Comparison of ENCODE assay signal across 21 mouse cellular contexts in genomic region chr3:127163749-127164148, GRCm38 (mm10).
A peak's percentile ranks its signal among the peaks of the same experiment; 100 is the strongest.
DNase-seq lines count a peak whose midpoint lies in the region; ATAC-seq and TF ChIP-seq lines count a peak whose summit lies in the region.
"Had no signal": no experiment of that assay in that cellular context is flagged by ENCODE, and none has a peak within 500 bp of the region (broad histone marks: within the 10 kb centered on the region; RNA-seq: fewer than 3 reads in every experiment).

No protein-coding gene starts in this region.

- H3K4me1 ChIP-seq in cortical plate, adult 2 months (ENCODE audit: control insufficient read depth, insufficient read depth, low read length), result peaks cover 4% of the 10 kb centered on the region; the same call in 1 of the 2 replicates

- peak overlapping the region; percentile 96 for H3K27ac ChIP-seq in left cerebral cortex, adult 2 months
- H3K27ac ChIP-seq in cortical plate, adult 2 months (ENCODE audit: insufficient read depth, low read length), result peak overlapping the region; percentile 2; the same call in 1 of the 2 replicates
- H3K27ac ChIP-seq: embryonic facial prominence, embryonic 12.5 days; forebrain, embryonic 15.5 days; heart, embryonic 10.5 days; hindbrain, embryonic 12.5 days; hindbrain, postnatal 0 days had no signal

- H3K4me3 ChIP-seq in left cerebral cortex, adult 2 months, result no peak overlapping the region
- no peak overlapping the region for H3K4me3 ChIP-seq in cortical plate, adult 2 months (ENCODE audit: insufficient read depth, low read length)
- H3K4me3 ChIP-seq: embryonic facial prominence, embryonic 12.5 days; forebrain, embryonic 15.5 days; heart, embryonic 10.5 days; hindbrain, embryonic 12.5 days had no signal

- DNase-seq in cerebellum, postnatal 14 days, result no peak
- DNase-seq in left cerebral cortex, adult 2 months (ENCODE audit: extremely low spot score in 1 of 2, low spot score in 2 of 2), result no peak
- DNase-seq in left cerebral cortex, adult 11 months (ENCODE audit: low spot score), result no peak
- DNase-seq in cerebellum, adult 9-10 months, result peak; percentile 74
- DNase-seq in ovary, postnatal 36 days (ENCODE audit: low spot score), result no peak
- DNase-seq in frontal cortex, adult 2 months (ENCODE audit: extremely low spot score in 1 of 2, low spot score in 1 of 2), result no peak
- DNase-seq: adrenal gland, postnatal 10 days; B cell, adult 2 months; gastrocnemius, postnatal 10 days; heart, adult 18-20 months; heart, postnatal 10 days; heart, postnatal 4 days; kidney, adult 11 months had no signal

- TF ChIP-seq POLR2A in cortical plate, adult 2 months (IDR thresholded peaks at IDR 0.05; ENCODE audit: extremely low read depth, insufficient read depth, low read length), result no peak

- no peak for TF ChIP-seq CTCF in left cerebral cortex, adult 2 months (IDR thresholded peaks at IDR 0.05)
- no peak for TF ChIP-seq CTCF in cortical plate, adult 2 months (IDR thresholded peaks at IDR 0.05; ENCODE audit: extremely low read depth, insufficient read depth, low read length)

- ATAC-seq in cerebellum, adult (ENCODE audit: insufficient number of reproducible peaks, low FRiP score, low TSS enrichment), result peak; percentile 11; the same call in 1 of the 2 replicates
- ATAC-seq: CD4-positive, CD25-positive, alpha-beta regulatory T cell, adult 4 months; forebrain, embryonic 15.5 days; hindbrain, postnatal 0 days had no signal

- intact Hi-C loops in left cerebral cortex, adult 2 months (cut with DNase I), result loop anchor here (5.0 kb wide), 2 partner anchors 126 to 166 kb away; no protein-coding TSS in a partner anchor
